In the genomic region with DNA sequence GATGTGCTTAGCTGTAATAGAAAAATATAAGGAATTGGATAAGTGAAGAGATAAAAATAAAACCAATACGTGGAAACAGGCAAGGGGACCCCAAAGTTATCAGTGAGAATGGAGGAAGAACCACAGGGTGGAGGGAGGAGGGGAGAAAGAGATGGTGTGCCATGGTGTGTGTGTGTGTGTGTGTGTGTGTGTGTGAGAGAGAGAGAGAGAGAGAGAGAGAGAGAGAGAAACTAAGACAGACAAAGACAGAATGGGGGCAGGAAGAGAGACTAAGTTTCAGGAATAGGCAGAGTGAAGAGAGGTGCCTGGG, we compare ENCODE assay signal across 9 mouse cellular contexts. TPM values are rescaled to one million over a fixed set of nuclear protein-coding genes. Genes with fewer than 3 reads are reported as not detected.
DNase-seq lines count a peak whose midpoint lies in the region; ATAC-seq and TF ChIP-seq lines count a peak whose summit lies in the region.
"Had no signal": no experiment of that assay in that cellular context is flagged by ENCODE, and none has a peak within 500 bp of the region (broad histone marks: within the 10 kb centered on the region; RNA-seq: fewer than 3 reads in every experiment).

No protein-coding gene starts in this region.

- TF ChIP-seq POLR2A in liver, adult 2 months (IDR thresholded peaks at IDR 0.05; ENCODE audit: extremely low read depth, insufficient read depth, low read length) = no peak

- no peak for DNase-seq in liver, adult 2 months (ENCODE audit: extremely low read depth, low read depth, low spot score)
- DNase-seq in liver = no peak
- no peak for DNase-seq in limb, embryonic 10.5 days (ENCODE audit: low spot score)
- no peak for DNase-seq in c-Kit-positive CD71-positive TER-119-positive erythroid progenitor cells, embryonic 14.5 days (ENCODE audit: low spot score)
- no peak for DNase-seq in thymus, postnatal 14 days
- no peak for DNase-seq in adrenal gland, adult 18-20 months (ENCODE audit: low spot score in 2 of 2)
- DNase-seq: layer of hippocampus, postnatal 36 days had no signal

- H3K9ac ChIP-seq in liver, adult 2 months (ENCODE audit: low read depth, low read length) = peak overlapping the region; percentile 55; the same call in 1 of the 2 replicates
- H3K9ac ChIP-seq in embryonic facial prominence, embryonic 15.5 days = peak overlapping the region; percentile 44
- peak overlapping the region; percentile 77 for H3K9ac ChIP-seq in neural tube, embryonic 13.5 days

- H3K27me3 ChIP-seq in liver, adult 2 months (ENCODE audit: control insufficient read depth, insufficient read depth, low read length) = no peaks in the 10 kb centered on the region
- no peaks in the 10 kb centered on the region for H3K27me3 ChIP-seq in embryonic facial prominence, embryonic 15.5 days
- peaks cover 3% of the 10 kb centered on the region; the same call in 1 of the 2 replicates for H3K27me3 ChIP-seq in limb, embryonic 10.5 days (ENCODE audit: low read depth, poor library complexity, severe bottlenecking)
- no peaks in the 10 kb centered on the region for H3K27me3 ChIP-seq in neural tube, embryonic 13.5 days

- H3K27ac ChIP-seq in liver, adult 2 months (replicated peaks; ENCODE audit: insufficient read depth, low read depth, low read length) = no peak overlapping the region
- peak overlapping the region; percentile 96 for H3K27ac ChIP-seq in embryonic facial prominence, embryonic 15.5 days (replicated peaks)
- H3K27ac ChIP-seq in limb, embryonic 10.5 days = peak overlapping the region; percentile 86
- no peak overlapping the region; the same call in 1 of the 2 replicates for H3K27ac ChIP-seq in neural tube, embryonic 13.5 days (replicated peaks)

- peak overlapping the region; percentile 78 for H3K4me2 ChIP-seq in embryonic facial prominence, embryonic 15.5 days (replicated peaks)
- H3K4me2 ChIP-seq in neural tube, embryonic 13.5 days = peak overlapping the region; percentile 80

- no peaks in the 10 kb centered on the region for H3K9me3 ChIP-seq in embryonic facial prominence, embryonic 15.5 days (replicated peaks)
- no peaks in the 10 kb centered on the region for H3K9me3 ChIP-seq in limb, embryonic 10.5 days (replicated peaks)
- no peaks in the 10 kb centered on the region for H3K9me3 ChIP-seq in neural tube, embryonic 13.5 days

- ATAC-seq in embryonic facial prominence, embryonic 15.5 days (ENCODE audit: insufficient number of reproducible peaks, low FRiP score, low TSS enrichment, low read depth) = no peak; the same call in 1 of the 2 replicates
- peak; percentile 73; the same call in 1 of the 2 replicates for ATAC-seq in neural tube, embryonic 13.5 days (ENCODE audit: low read depth)

- no peak for TF ChIP-seq CTCF in liver, adult 2 months (IDR thresholded peaks at IDR 0.05; ENCODE audit: low read depth, low read length)

- H3K4me3 ChIP-seq in liver, adult 2 months (ENCODE audit: insufficient read depth, low read depth, low read length) = no peak overlapping the region
- peak overlapping the region; percentile 58 for H3K4me3 ChIP-seq in embryonic facial prominence, embryonic 15.5 days (replicated peaks)
- H3K4me3 ChIP-seq in limb, embryonic 10.5 days = peak overlapping the region; percentile 70
- peak overlapping the region; percentile 54 for H3K4me3 ChIP-seq in neural tube, embryonic 13.5 days

- no peaks in the 10 kb centered on the region for H3K79me2 ChIP-seq in liver, adult 2 months (ENCODE audit: control insufficient read depth, insufficient read depth, low read length)

- H3K36me3 ChIP-seq in liver, adult 2 months (ENCODE audit: control insufficient read depth, insufficient read depth, low read length) = no peaks in the 10 kb centered on the region
- H3K36me3 ChIP-seq in embryonic facial prominence, embryonic 15.5 days = no peaks in the 10 kb centered on the region
- H3K36me3 ChIP-seq in limb, embryonic 10.5 days = no peaks in the 10 kb centered on the region
- no peaks in the 10 kb centered on the region for H3K36me3 ChIP-seq in neural tube, embryonic 13.5 days

- peaks cover 2% of the 10 kb centered on the region; the same call in 1 of the 2 replicates for H3K4me1 ChIP-seq in liver, adult 2 months (ENCODE audit: control insufficient read depth, insufficient read depth, low read length)
- H3K4me1 ChIP-seq in embryonic facial prominence, embryonic 15.5 days = peaks cover 11% of the 10 kb centered on the region; the same call in 1 of the 2 replicates
- H3K4me1 ChIP-seq in limb, embryonic 10.5 days = peaks cover 13% of the 10 kb centered on the region
- peaks cover 13% of the 10 kb centered on the region for H3K4me1 ChIP-seq in neural tube, embryonic 13.5 days (replicated peaks)

- 20% methylated on average over 1 of the region's 1 CpGs for WGBS in liver, adult 2 months
- WGBS in embryonic facial prominence, embryonic 15.5 days = 3% methylated on average over 1 of the region's 1 CpGs
- WGBS in limb, embryonic 10.5 days = 28% methylated on average over 1 of the region's 1 CpGs
- 25% methylated on average over 1 of the region's 1 CpGs for WGBS in neural tube, embryonic 13.5 days

RNA-seq across cellular contexts. Expression of gene Sertad2, which starts 11.4 kb away (rescaled TPM):
- total RNA-seq in liver, adult 2 months (2014; rRNA removed) = 8.0 and 10.0 TPM in 2 replicates
- 9.3 and 10.6 TPM in 2 replicates for polyA plus RNA-seq in liver, adult 2 months (2012; rRNA removed)
- polyA plus RNA-seq in embryonic facial prominence, embryonic 15.5 days (2015; fragmentation: Nextera tagmentation; extraction: Ambion mirVana) = 47.9 and 52.4 TPM in 2 replicates
- 20.5 and 27.0 TPM in 2 replicates for polyA plus RNA-seq in limb, embryonic 10.5 days (2016; fragmentation: Nextera tagmentation; extraction: Ambion mirVana)
- 28.3 and 29.8 TPM in 2 replicates for polyA plus RNA-seq in neural tube, embryonic 13.5 days (2015; fragmentation: Nextera tagmentation; extraction: Ambion mirVana)
- 10 to 100 TPM in 1 of 2 experiments, 1 to 10 TPM in 1; 9.4 to 10.8 TPM for total RNA-seq in adrenal gland, adult 18-20 months (2021)

Comparison
In these comparisons a context has a peak if more than half of its experiments do, and no peak if none do; other contexts are left out.
1. H3K27ac ChIP-seq: peak in embryonic facial prominence, embryonic 15.5 days (single experiment) and limb, embryonic 10.5 days (single experiment); none in liver, adult 2 months (single experiment) and neural tube, embryonic 13.5 days (single experiment).
2. Peak in every context shown above with its lines, with median percentiles within 50 percentile points of each other: H3K9ac ChIP-seq.